Mouse (Mus musculus): ENCODE data around the gene 4933415A04Rik. TPM values are rescaled to one million over a fixed set of nuclear protein-coding genes. Genes with fewer than 3 reads are reported as not detected.

4933415A04Rik gene
- polyA plus RNA-seq, 1 experiment = not detected

GRCm38 (mm10) chr11:43604891-43605290 is 18.1 kb downstream of the 4933415A04Rik start:
- Histone ChIP-seq H3K4me1 (ENCODE audit: control insufficient read depth, insufficient read depth, low read length) (no peaks in the 10 kb centered on the region), H3K4me3 (ENCODE audit: insufficient read depth, low read length) (no peak overlapping the region), H3K27ac (ENCODE audit: insufficient read depth, low read length) (no peak overlapping the region)
- TF ChIP-seq CTCF (IDR thresholded peaks at IDR 0.05; ENCODE audit: borderline replicate concordance, insufficient read depth, low read length) (no peak), POLR2A (IDR thresholded peaks at IDR 0.05; ENCODE audit: low read depth, low read length) (no peak)

GRCm38 (mm10) chr11:43605859-43606258 is 19.0 kb downstream of the 4933415A04Rik start:
- no peak for TF ChIP-seq CTCF (IDR thresholded peaks at IDR 0.05; ENCODE audit: borderline replicate concordance, insufficient read depth, low read length)
- TF ChIP-seq POLR2A (IDR thresholded peaks at IDR 0.05; ENCODE audit: low read depth, low read length) = no peak
- Histone ChIP-seq H3K4me3 (ENCODE audit: insufficient read depth, low read length) (no peak overlapping the region), H3K27ac (ENCODE audit: insufficient read depth, low read length) (no peak overlapping the region), H3K4me1 (ENCODE audit: control insufficient read depth, insufficient read depth, low read length) (no peaks in the 10 kb centered on the region)

DNA sequence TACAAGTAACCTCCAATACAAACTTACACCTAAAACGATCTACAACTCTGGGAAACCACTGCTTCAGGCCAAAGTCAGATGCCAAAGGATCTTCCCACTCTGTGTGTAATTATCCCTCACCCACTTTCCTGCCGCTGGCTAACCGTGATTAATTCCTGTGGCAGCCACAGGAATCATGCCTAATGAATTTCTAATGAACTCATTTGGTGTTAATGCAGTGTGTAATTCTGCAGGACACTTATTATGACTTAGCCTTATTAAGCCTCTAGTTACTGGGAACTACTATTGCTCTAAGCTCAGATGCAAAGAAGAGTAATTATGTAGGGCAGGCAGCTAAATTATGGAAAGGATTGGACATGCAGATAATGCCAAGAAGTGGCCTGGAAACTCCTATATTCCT is 21.6 kb downstream of the 4933415A04Rik start:
- no peak overlapping the region for H3K27ac ChIP-seq (ENCODE audit: insufficient read depth, low read length)
- TF ChIP-seq CTCF (IDR thresholded peaks at IDR 0.05; ENCODE audit: borderline replicate concordance, insufficient read depth, low read length) = no peak
- TF ChIP-seq POLR2A (IDR thresholded peaks at IDR 0.05; ENCODE audit: low read depth, low read length) = no peak
- H3K4me1 ChIP-seq (ENCODE audit: control insufficient read depth, insufficient read depth, low read length) = no peaks in the 10 kb centered on the region
- no peak overlapping the region for H3K4me3 ChIP-seq (ENCODE audit: insufficient read depth, low read length)

DNA sequence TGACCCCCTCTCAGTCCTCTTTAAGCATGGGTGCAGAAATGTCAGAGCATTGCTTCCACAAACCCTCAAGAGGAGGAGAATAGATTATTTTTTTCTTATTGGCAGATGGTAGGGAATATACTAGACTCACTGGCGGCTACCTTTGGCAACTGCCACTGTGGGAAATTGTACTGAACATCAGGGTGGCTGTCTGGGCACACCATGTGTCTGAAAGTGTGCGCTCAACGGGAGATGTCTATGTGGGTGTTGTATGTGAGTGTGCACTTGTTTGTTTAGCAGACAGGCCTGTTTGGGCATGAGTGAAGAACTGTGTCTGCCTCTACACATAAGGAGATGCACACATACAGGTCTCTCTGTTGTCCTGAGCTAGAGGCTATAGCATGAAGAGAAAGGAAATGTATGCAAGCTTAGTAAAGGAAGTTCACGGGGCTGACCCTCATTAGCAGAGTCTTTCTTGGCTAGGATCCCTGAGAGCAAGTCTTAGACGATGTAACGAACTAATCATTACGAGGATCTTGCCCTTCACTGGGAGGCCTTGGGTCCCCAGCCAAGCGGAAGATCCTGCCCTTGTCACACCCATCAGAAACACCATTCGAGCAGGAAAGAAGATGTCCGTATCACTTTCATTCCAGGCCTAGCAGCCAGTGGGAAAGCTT is 23.3 kb downstream of the 4933415A04Rik start:
- no peak overlapping the region for H3K27ac ChIP-seq (ENCODE audit: insufficient read depth, low read length)

DNA sequence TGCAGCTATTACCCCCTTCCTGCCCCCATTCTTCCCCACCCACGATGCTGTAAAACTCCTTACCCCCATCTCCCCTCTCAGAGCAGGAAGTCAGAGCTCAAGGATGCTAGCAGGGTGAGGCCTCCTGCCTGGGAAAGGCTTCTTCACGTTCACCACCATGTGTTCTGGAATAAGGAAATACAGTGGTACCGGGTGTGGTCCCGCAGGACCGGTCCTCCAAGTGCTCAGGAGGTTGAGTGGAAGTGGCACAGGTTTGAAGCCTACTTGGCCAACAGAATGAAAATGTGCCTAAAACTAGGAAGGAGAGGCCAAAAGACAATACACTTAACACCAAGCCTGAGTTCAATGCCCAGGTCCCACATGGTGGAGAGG is 23.8 kb downstream of the 4933415A04Rik start:
- Histone ChIP-seq H3K4me1 (ENCODE audit: control insufficient read depth, insufficient read depth, low read length) (no peaks in the 10 kb centered on the region), H3K4me3 (ENCODE audit: insufficient read depth, low read length) (no peak overlapping the region), H3K27ac (ENCODE audit: insufficient read depth, low read length) (no peak overlapping the region)
- no peak for TF ChIP-seq CTCF (IDR thresholded peaks at IDR 0.05; ENCODE audit: borderline replicate concordance, insufficient read depth, low read length)
- TF ChIP-seq POLR2A (IDR thresholded peaks at IDR 0.05; ENCODE audit: low read depth, low read length) = no peak

More for the DNA sequence above, 23.3 kb downstream of the 4933415A04Rik start:
- no peaks in the 10 kb centered on the region for H3K4me1 ChIP-seq (ENCODE audit: control insufficient read depth, insufficient read depth, low read length)
- H3K4me3 ChIP-seq (ENCODE audit: insufficient read depth, low read length) = no peak overlapping the region
- TF ChIP-seq CTCF (IDR thresholded peaks at IDR 0.05; ENCODE audit: borderline replicate concordance, insufficient read depth, low read length) = no peak

GRCm38 (mm10) chr11:43612834-43613488 is 26.1 kb downstream of the 4933415A04Rik start:
- no peaks in the 10 kb centered on the region; the same call in 1 of the 2 replicates for H3K4me1 ChIP-seq (ENCODE audit: control insufficient read depth, insufficient read depth, low read length)
- TF ChIP-seq CTCF (IDR thresholded peaks at IDR 0.05; ENCODE audit: borderline replicate concordance, insufficient read depth, low read length) = peak; percentile 53
- TF ChIP-seq POLR2A (IDR thresholded peaks at IDR 0.05; ENCODE audit: low read depth, low read length) = no peak
- H3K4me3 ChIP-seq (ENCODE audit: insufficient read depth, low read length) = no peak overlapping the region
- H3K27ac ChIP-seq (ENCODE audit: insufficient read depth, low read length) = no peak overlapping the region

GRCm38 (mm10) chr11:43617924-43618323 is 31.1 kb downstream of the 4933415A04Rik start:
- Histone ChIP-seq H3K4me3 (ENCODE audit: insufficient read depth, low read length) (no peak overlapping the region), H3K27ac (ENCODE audit: insufficient read depth, low read length) (no peak overlapping the region), H3K4me1 (ENCODE audit: control insufficient read depth, insufficient read depth, low read length) (no peaks in the 10 kb centered on the region; the same call in 1 of the 2 replicates)
- TF ChIP-seq CTCF (IDR thresholded peaks at IDR 0.05; ENCODE audit: borderline replicate concordance, insufficient read depth, low read length) (no peak), POLR2A (IDR thresholded peaks at IDR 0.05; ENCODE audit: low read depth, low read length) (no peak)

DNA sequence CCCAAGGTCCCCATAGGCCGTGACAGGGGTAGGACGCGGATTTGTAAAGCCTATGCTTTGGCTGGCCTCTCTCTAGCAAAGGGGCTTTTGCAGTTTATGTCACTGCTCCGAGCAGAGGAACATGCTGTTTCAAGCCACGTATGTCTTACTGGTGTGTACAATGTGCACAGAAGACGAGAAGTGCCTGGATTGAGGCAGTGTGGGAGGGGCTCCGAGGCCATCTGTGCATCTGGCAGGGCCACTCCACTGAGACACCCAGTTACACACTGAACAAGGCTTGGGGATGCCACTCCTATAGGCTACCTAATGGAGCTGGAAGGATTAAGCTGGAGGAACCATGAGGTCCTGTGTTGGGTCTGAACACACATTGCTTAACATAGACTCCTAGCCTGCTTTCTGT is 31.6 kb downstream of the 4933415A04Rik start:
- Histone ChIP-seq H3K4me3 (ENCODE audit: insufficient read depth, low read length) (no peak overlapping the region), H3K27ac (ENCODE audit: insufficient read depth, low read length) (no peak overlapping the region), H3K4me1 (ENCODE audit: control insufficient read depth, insufficient read depth, low read length) (no peaks in the 10 kb centered on the region; the same call in 1 of the 2 replicates)
- TF ChIP-seq POLR2A (IDR thresholded peaks at IDR 0.05; ENCODE audit: low read depth, low read length) (no peak), CTCF (IDR thresholded peaks at IDR 0.05; ENCODE audit: borderline replicate concordance, insufficient read depth, low read length) (no peak)

- TF ChIP-seq CTCF (IDR thresholded peaks at IDR 0.05; ENCODE audit: borderline replicate concordance, insufficient read depth, low read length) (no peak), POLR2A (IDR thresholded peaks at IDR 0.05; ENCODE audit: low read depth, low read length) (no peak)
- Histone ChIP-seq H3K4me1 (ENCODE audit: control insufficient read depth, insufficient read depth, low read length) (no peaks in the 10 kb centered on the region; the same call in 1 of the 2 replicates), H3K27ac (ENCODE audit: insufficient read depth, low read length) (no peak overlapping the region), H3K4me3 (ENCODE audit: insufficient read depth, low read length) (no peak overlapping the region)
These were observed 34.9 kb downstream of the 4933415A04Rik start for GRCm38 (mm10) chr11:43621769-43622168.

- no peaks in the 10 kb centered on the region for H3K4me1 ChIP-seq (ENCODE audit: control insufficient read depth, insufficient read depth, low read length)
- TF ChIP-seq CTCF (IDR thresholded peaks at IDR 0.05; ENCODE audit: borderline replicate concordance, insufficient read depth, low read length) = no peak
- no peak overlapping the region for H3K4me3 ChIP-seq (ENCODE audit: insufficient read depth, low read length)
- H3K27ac ChIP-seq (ENCODE audit: insufficient read depth, low read length) = no peak overlapping the region
These were observed 37.5 kb downstream of the 4933415A04Rik start for GRCm38 (mm10) chr11:43624341-43624740.

Measured in embryonic fibroblast, embryonic 13.5 days (primary cell).